Mouse (Mus musculus) hindbrain, embryonic 10.5 days (tissue): ENCODE measurements at regions not wholly inside any gene's neighbourhood (a gene's known extent, or its start where the extent isn't known, plus 50 kb on each side); places are given as distances from the start of the nearest gene placed in this dataset.
A peak's percentile ranks its signal among the peaks of the same experiment; 100 is the strongest.

Source experiments
- DNase-seq: peaks from one replicate; pipeline ENCODE4 v3.0.0-alpha.2; 2017; ENCODE audit warnings: low spot score
- H3K27ac ChIP-seq: fragments of 300-500 bp; sonication (generic); 2 replicates; pipeline ENCODE4 v1.5.1; 2016; ENCODE audit warnings: mild to moderate bottlenecking, moderate library complexity
- H3K27me3 ChIP-seq: fragments of 300-500 bp; sonication (generic); 2 replicates; pipeline ENCODE4 v1.6.1; 2016; ENCODE audit warnings: mild to moderate bottlenecking; ENCODE audit not compliant: poor library complexity, insufficient read depth, severe bottlenecking
- H3K36me3 ChIP-seq: fragments of 300-500 bp; sonication (generic); 2 replicates; pipeline ENCODE4 v1.6.1; 2016; ENCODE audit warnings: mild to moderate bottlenecking, moderate library complexity
- H3K4me1 ChIP-seq: fragments of 300-500 bp; sonication (generic); replicated peaks from 2 replicates; pipeline ENCODE4 v1.6.1; 2016; ENCODE audit warnings: mild to moderate bottlenecking
- H3K4me3 ChIP-seq: fragments of 300-500 bp; sonication (generic); 2 replicates; pipeline ENCODE4 v1.5.1; 2016; ENCODE audit warnings: mild to moderate bottlenecking, moderate library complexity
- H3K9me3 ChIP-seq: fragments of 300-500 bp; sonication (generic); 2 replicates; pipeline ENCODE4 v1.6.1; 2016; ENCODE audit warnings: mild to moderate bottlenecking, moderate library complexity
- WGBS: fragments of 180-500 bp; shearing (Covaris S2); methylation state at CpG from one replicate; pipeline ENCODE4 v1.1.7; 2016; 5-methylcytosine and 5-hydroxymethylcytosine counted together

DNA sequence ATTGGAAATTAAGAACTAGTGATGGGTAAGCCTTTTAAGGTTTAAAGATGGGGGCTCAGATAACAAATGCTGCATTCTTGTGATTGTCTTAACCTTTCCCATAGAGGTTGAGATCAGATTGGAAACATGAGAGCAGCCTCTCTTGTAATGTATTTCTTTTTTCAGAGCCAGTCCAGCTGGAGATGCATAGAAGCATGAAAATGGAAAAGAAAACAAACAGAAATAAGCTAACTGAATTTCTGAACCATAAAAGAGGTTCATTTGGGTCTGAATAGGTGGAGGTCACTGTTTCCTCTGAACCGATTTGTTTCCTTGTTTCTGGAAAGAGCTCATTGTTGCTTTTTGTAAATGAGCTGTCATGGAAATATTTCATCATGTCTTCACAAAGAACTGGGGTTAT, 363.9 kb downstream of the Slc6a15 start:
- H3K27ac ChIP-seq, result peak overlapping the region; percentile 20; the same call in 1 of the 2 replicates
- H3K4me1 ChIP-seq, result peaks cover 17% of the 10 kb centered on the region
- H3K27me3 ChIP-seq, result no peaks in the 10 kb centered on the region
- 22% methylated on average over 1 of the region's 1 CpGs for WGBS
- H3K36me3 ChIP-seq, result no peaks in the 10 kb centered on the region
- DNase-seq, result no peak
- no peak overlapping the region for H3K4me3 ChIP-seq
- H3K9me3 ChIP-seq, result no peaks in the 10 kb centered on the region

DNA sequence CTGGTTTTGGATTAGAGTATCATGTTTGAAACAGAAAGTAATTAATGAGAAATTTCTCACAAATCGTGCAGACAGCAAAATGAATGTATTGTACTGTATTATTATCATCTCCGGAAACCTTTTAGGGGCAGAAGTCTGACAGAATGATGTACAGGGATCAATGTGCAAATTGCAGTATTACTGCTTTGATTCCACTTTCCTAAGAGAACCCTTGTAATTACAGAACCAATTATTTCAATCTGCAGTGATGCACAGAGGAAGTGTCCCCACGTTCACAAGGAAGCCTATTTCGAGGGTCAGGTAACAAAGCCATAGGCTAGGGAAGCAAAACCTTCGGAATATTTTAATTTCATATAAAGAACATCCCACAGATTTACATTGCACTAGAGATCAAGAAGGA, 364.4 kb downstream of the Slc6a15 start:
- WGBS, result 65% methylated on average over 5 of the region's 5 CpGs
- Histone ChIP-seq H3K4me3 (no peak overlapping the region), H3K9me3 (no peaks in the 10 kb centered on the region), H3K36me3 (no peaks in the 10 kb centered on the region), H3K27ac (no peak overlapping the region), H3K4me1 (peaks cover 12% of the 10 kb centered on the region; the same call in 1 of the 2 replicates), H3K27me3 (no peaks in the 10 kb centered on the region)
- DNase-seq, result no peak

GRCm38 (mm10) chr10:103780127-103780526, 362.7 kb upstream of the Gm21293 start:
- no peak overlapping the region for H3K27ac ChIP-seq

GRCm38 (mm10) chr10:103784920-103785319, 357.9 kb upstream of the Gm21293 start:
- no peaks in the 10 kb centered on the region for H3K4me1 ChIP-seq
- no peak overlapping the region for H3K4me3 ChIP-seq
- H3K36me3 ChIP-seq, result no peaks in the 10 kb centered on the region
- no peak overlapping the region for H3K27ac ChIP-seq
- H3K9me3 ChIP-seq, result no peaks in the 10 kb centered on the region
- no peaks in the 10 kb centered on the region for H3K27me3 ChIP-seq
- no peak for DNase-seq

More at GRCm38 (mm10) chr10:103780127-103780526, 362.7 kb upstream of the Gm21293 start:
- Histone ChIP-seq H3K4me3 (no peak overlapping the region), H3K4me1 (no peaks in the 10 kb centered on the region), H3K27me3 (no peaks in the 10 kb centered on the region), H3K9me3 (no peaks in the 10 kb centered on the region), H3K36me3 (no peaks in the 10 kb centered on the region)
- 93% methylated on average over 1 of the region's 1 CpGs for WGBS
- no peak for DNase-seq

- no peak overlapping the region for H3K27ac ChIP-seq
- H3K36me3 ChIP-seq, result no peaks in the 10 kb centered on the region
- no peaks in the 10 kb centered on the region for H3K27me3 ChIP-seq
- H3K9me3 ChIP-seq, result no peaks in the 10 kb centered on the region
- no peak overlapping the region for H3K4me3 ChIP-seq
- no peak for DNase-seq
- no peaks in the 10 kb centered on the region for H3K4me1 ChIP-seq
Observed at GRCm38 (mm10) chr10:103829079-103829478, 313.7 kb upstream of the Gm21293 start.

- Histone ChIP-seq H3K36me3 (no peaks in the 10 kb centered on the region), H3K4me1 (no peaks in the 10 kb centered on the region), H3K27ac (no peak overlapping the region), H3K27me3 (no peaks in the 10 kb centered on the region), H3K9me3 (no peaks in the 10 kb centered on the region), H3K4me3 (no peak overlapping the region)
- no peak for DNase-seq
- WGBS, result 79% methylated on average over 2 of the region's 2 CpGs
Observed at GRCm38 (mm10) chr10:103832063-103832462, 310.7 kb upstream of the Gm21293 start.

- H3K4me3 ChIP-seq, result no peak overlapping the region
- no peaks in the 10 kb centered on the region for H3K9me3 ChIP-seq
- no peak overlapping the region for H3K27ac ChIP-seq
- no peak for DNase-seq
- WGBS, result 65% methylated on average over 1 of the region's 1 CpGs
- H3K27me3 ChIP-seq, result no peaks in the 10 kb centered on the region
- no peaks in the 10 kb centered on the region for H3K4me1 ChIP-seq
- H3K36me3 ChIP-seq, result no peaks in the 10 kb centered on the region
Observed at GRCm38 (mm10) chr10:103855211-103855610, 287.6 kb upstream of the Gm21293 start.

- Histone ChIP-seq H3K27ac (no peak overlapping the region), H3K9me3 (no peaks in the 10 kb centered on the region), H3K27me3 (no peaks in the 10 kb centered on the region), H3K4me1 (no peaks in the 10 kb centered on the region), H3K4me3 (no peak overlapping the region), H3K36me3 (no peaks in the 10 kb centered on the region)
- DNase-seq, result no peak
- 92% methylated on average over 1 of the region's 1 CpGs for WGBS
Observed at GRCm38 (mm10) chr10:103860890-103861289, 281.9 kb upstream of the Gm21293 start.

DNA sequence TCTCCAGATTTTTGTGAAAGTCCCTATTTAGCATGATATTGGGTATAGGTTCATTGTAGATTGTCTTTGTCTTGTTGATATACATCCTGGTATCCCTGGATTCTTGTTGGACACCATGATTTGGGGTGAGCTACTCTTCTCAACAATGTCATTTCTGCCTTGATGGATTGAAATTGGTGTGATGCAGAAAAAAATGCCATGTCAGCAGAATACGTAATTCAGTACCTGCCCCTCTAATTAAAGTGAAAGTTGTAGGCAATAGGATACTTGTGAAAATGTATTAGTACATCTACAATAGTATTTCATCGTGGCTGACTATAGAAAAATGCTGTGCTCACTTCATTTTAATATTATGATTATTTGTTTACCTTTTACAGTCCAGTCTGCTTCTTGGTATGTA, 280.7 kb upstream of the Gm21293 start:
- Histone ChIP-seq H3K4me3 (no peak overlapping the region), H3K27ac (no peak overlapping the region), H3K9me3 (no peaks in the 10 kb centered on the region), H3K36me3 (no peaks in the 10 kb centered on the region), H3K4me1 (no peaks in the 10 kb centered on the region), H3K27me3 (no peaks in the 10 kb centered on the region)
- DNase-seq, result no peak
- WGBS, result 85% methylated on average over 2 of the region's 2 CpGs

DNA sequence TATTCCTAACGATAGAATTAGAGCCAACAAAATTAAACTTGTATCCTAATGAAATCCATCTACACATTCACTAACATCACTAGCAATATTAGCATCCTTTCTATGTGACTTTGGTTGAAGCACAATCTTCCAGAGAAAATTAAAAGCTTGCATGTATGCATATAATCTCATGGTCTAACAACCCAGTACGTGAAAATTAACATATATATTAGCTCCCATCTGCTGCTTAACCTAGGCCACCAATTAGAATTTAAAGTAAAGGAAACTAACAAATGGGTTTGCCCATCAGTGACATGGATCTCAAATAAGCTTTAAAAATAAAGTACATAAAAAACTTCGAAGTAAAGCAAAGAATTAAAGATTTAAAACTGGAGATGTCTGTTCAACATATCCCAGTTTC, 278.9 kb upstream of the Gm21293 start:
- Histone ChIP-seq H3K36me3 (no peaks in the 10 kb centered on the region), H3K27me3 (no peaks in the 10 kb centered on the region), H3K27ac (no peak overlapping the region), H3K9me3 (no peaks in the 10 kb centered on the region), H3K4me1 (no peaks in the 10 kb centered on the region), H3K4me3 (no peak overlapping the region)
- DNase-seq, result no peak
- 82% methylated on average over 3 of the region's 3 CpGs for WGBS

- no peaks in the 10 kb centered on the region for H3K9me3 ChIP-seq
- H3K27ac ChIP-seq, result no peak overlapping the region
- H3K4me1 ChIP-seq, result no peaks in the 10 kb centered on the region
- WGBS, result 81% methylated on average over 2 of the region's 2 CpGs
- no peak overlapping the region for H3K4me3 ChIP-seq
- DNase-seq, result no peak
- no peaks in the 10 kb centered on the region for H3K36me3 ChIP-seq
- no peaks in the 10 kb centered on the region for H3K27me3 ChIP-seq
Observed at GRCm38 (mm10) chr10:103910098-103910497, 232.7 kb upstream of the Gm21293 start.

DNA sequence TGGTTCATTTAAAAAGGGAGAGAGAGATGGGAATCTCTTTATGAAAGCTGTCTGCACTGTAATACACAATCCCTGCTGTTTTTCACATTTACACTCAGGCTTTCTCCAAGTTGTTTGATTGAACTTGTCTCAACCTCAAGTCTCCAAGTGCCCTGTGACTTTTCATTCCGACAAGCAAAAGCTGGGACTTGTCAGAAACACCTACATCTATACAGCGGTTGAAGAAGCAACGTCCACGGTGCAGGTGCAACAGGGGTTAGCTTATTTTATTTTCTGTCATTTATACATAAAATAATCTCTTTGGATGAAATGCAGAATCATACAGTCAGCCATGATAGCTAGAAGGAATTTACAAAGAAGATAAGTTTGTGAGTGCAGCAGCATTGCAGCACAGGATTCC, 184.6 kb upstream of the Gm21293 start:
- WGBS, result 76% methylated on average over 4 of the region's 4 CpGs
- no peak overlapping the region for H3K4me3 ChIP-seq

DNA sequence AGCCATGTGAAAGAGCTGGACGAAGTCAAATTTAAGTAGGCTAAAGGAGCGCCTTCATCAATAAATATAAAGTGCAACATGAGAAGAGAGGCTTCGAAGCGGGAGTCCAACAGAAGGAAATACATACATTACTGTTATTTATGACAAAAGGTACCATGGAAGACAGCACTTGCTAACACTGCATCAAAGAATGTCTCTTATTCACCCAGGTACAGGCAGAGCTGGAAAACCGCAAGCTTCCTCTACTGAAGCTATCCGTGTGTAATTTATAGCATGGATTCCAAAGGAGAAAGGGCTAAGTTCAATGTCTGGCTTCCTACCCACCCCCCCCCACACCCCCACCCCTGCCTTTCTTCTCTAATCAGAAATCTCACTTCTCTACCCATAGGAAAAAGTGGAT, 166.7 kb upstream of the Gm21293 start:
- Histone ChIP-seq H3K36me3 (no peaks in the 10 kb centered on the region), H3K4me1 (no peaks in the 10 kb centered on the region), H3K27ac (no peak overlapping the region), H3K27me3 (no peaks in the 10 kb centered on the region), H3K9me3 (no peaks in the 10 kb centered on the region), H3K4me3 (no peak overlapping the region)
- 90% methylated on average over 6 of the region's 6 CpGs for WGBS
- no peak for DNase-seq

More for the DNA sequence above, 184.6 kb upstream of the Gm21293 start:
- Histone ChIP-seq H3K9me3 (no peaks in the 10 kb centered on the region), H3K27ac (no peak overlapping the region), H3K36me3 (no peaks in the 10 kb centered on the region), H3K4me1 (no peaks in the 10 kb centered on the region), H3K27me3 (no peaks in the 10 kb centered on the region)
- no peak for DNase-seq

DNA sequence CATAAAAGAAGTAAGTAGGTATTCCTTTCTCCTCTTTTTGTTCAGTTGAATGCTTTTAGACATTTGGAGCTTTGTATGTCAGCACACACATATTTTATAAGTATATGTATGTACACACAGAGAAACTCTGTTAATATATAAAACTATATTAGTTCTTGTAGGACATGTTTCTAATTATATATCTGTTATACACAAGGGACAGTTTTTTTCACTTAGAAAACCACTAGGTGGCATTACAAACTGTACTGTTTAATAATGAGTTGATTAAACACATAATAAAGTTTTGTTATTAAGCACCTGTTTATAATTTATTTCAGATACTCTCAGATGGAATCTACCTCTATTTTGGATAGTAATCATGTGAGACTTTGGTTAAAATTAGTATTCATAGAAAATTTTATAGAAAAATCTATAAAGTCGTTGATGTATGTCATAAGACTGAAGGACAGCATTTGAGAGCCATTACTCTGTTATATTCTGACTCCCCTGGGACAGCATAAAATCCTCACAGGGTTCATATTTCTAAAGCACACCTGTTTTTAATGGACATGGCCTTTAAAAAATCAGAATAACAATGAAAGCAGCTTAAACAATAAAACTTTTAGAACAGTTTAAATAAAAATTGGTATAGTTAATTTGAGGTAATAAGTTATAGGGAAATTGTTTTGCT, 158.4 kb upstream of the Gm21293 start:
- H3K27me3 ChIP-seq, result no peaks in the 10 kb centered on the region
- DNase-seq, result no peak
- no peaks in the 10 kb centered on the region for H3K9me3 ChIP-seq
- no peak overlapping the region for H3K4me3 ChIP-seq
- H3K27ac ChIP-seq, result no peak overlapping the region
- WGBS, result 67% methylated on average over 1 of the region's 1 CpGs
- H3K36me3 ChIP-seq, result no peaks in the 10 kb centered on the region
- no peaks in the 10 kb centered on the region for H3K4me1 ChIP-seq
